Mouse (Mus musculus): ENCODE data around the gene Dmwd. TPM values are rescaled to one million over a fixed set of nuclear protein-coding genes. Genes with fewer than 3 reads are reported as not detected.

The Dmwd gene
- polyA plus RNA-seq, 1 experiment from 2014 or later, result 20.2 TPM

DNA sequence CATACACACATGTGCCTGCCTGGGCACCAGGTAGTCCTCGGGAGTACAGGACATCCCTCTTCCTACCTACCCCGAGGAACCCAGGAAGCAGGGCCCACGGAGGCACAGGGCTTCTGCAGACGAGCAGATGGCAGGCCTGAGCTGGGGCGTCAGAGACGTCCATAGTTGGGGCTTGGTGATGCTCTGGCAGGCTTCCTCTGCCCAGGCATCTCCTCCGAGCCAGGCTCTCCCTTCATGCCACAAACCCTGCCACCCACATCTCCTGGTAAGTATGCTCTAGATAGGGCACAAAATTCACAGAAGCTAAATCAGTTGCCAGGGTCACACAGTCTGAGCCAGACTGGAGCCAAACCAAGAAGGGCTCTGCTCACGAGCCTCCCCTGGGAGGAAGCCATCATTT, 25.9 kb upstream of the Dmwd start:
- no peaks in the 10 kb centered on the region for H3K9me3 ChIP-seq (ENCODE audit: control insufficient read depth, low read length)
- H3K36me3 ChIP-seq (ENCODE audit: control insufficient read depth, insufficient read depth, low read length), result peaks cover 89% of the 10 kb centered on the region
- H3K4me1 ChIP-seq (ENCODE audit: control insufficient read depth, insufficient read depth, low read length), result no peaks in the 10 kb centered on the region
- H3K27ac ChIP-seq (replicated peaks; ENCODE audit: low read depth, low read length), result no peak overlapping the region
- ATAC-seq (ENCODE audit: low read depth) (no peak), DNase-seq (ENCODE audit: low spot score) (no peak)
- no peak overlapping the region for H3K4me2 ChIP-seq (ENCODE audit: low read depth, low read length)
- WGBS, result 83% methylated on average over 8 of the region's 8 CpGs
- H3K4me3 ChIP-seq (ENCODE audit: low read depth, low read length), result no peak overlapping the region
- H3K27me3 ChIP-seq (replicated peaks; ENCODE audit: control insufficient read depth, insufficient read depth, low read length), result no peaks in the 10 kb centered on the region
- no peak overlapping the region for H3K9ac ChIP-seq (ENCODE audit: low read depth, low read length)

- DNase-seq (ENCODE audit: low spot score) (no peak), ATAC-seq (ENCODE audit: low read depth) (no peak)
- H3K4me3 ChIP-seq (ENCODE audit: low read depth, low read length), result no peak overlapping the region
- no peaks in the 10 kb centered on the region for H3K27me3 ChIP-seq (replicated peaks; ENCODE audit: control insufficient read depth, insufficient read depth, low read length)
- no peaks in the 10 kb centered on the region for H3K9me3 ChIP-seq (ENCODE audit: control insufficient read depth, low read length)
- no peaks in the 10 kb centered on the region for H3K4me1 ChIP-seq (ENCODE audit: control insufficient read depth, insufficient read depth, low read length)
- H3K27ac ChIP-seq (replicated peaks; ENCODE audit: low read depth, low read length), result no peak overlapping the region
- no peak overlapping the region for H3K9ac ChIP-seq (ENCODE audit: low read depth, low read length)
- no peak overlapping the region for H3K4me2 ChIP-seq (ENCODE audit: low read depth, low read length)
- peaks cover 79% of the 10 kb centered on the region for H3K36me3 ChIP-seq (ENCODE audit: control insufficient read depth, insufficient read depth, low read length)
- 57% methylated on average over 4 of the region's 4 CpGs for WGBS
Measured at GRCm38 (mm10) chr7:19051161-19051560, 24.9 kb upstream of the Dmwd start.

- H3K4me1 ChIP-seq (ENCODE audit: control insufficient read depth, insufficient read depth, low read length), result no peaks in the 10 kb centered on the region
- no peaks in the 10 kb centered on the region for H3K9me3 ChIP-seq (ENCODE audit: control insufficient read depth, low read length)
- peaks cover 65% of the 10 kb centered on the region for H3K36me3 ChIP-seq (ENCODE audit: control insufficient read depth, insufficient read depth, low read length)
- H3K27me3 ChIP-seq (replicated peaks; ENCODE audit: control insufficient read depth, insufficient read depth, low read length), result no peaks in the 10 kb centered on the region
- H3K27ac ChIP-seq (replicated peaks; ENCODE audit: low read depth, low read length), result no peak overlapping the region
- no peak for DNase-seq (ENCODE audit: low spot score)
- WGBS, result 90% methylated on average over 15 of the region's 15 CpGs
- H3K4me3 ChIP-seq (ENCODE audit: low read depth, low read length), result no peak overlapping the region
- no peak for ATAC-seq (ENCODE audit: low read depth)
- no peak overlapping the region for H3K4me2 ChIP-seq (ENCODE audit: low read depth, low read length)
- no peak overlapping the region for H3K9ac ChIP-seq (ENCODE audit: low read depth, low read length)
Measured at GRCm38 (mm10) chr7:19052345-19053135, 23.5 kb upstream of the Dmwd start.

DNA sequence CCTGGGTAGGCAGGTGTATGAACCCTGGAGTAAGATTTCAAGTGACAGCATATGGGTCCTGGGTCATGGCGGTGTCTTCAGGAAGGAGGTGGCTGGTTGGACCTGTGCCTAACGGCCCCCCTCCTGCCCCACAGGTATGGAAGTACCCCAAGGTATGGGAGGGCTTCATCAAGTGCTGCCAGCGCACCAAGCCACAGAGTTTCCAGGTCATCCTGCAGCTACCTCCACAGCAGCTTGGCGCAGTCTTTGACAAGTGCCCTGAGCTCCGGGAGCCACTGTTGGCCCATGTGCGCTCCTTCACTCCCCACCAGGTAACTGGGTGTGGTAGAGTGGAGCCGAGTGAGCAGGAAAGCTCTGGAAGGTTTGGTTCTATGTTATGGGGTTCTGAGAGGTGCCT, 22.9 kb upstream of the Dmwd start:
- no peaks in the 10 kb centered on the region for H3K9me3 ChIP-seq (ENCODE audit: control insufficient read depth, low read length)
- no peak overlapping the region for H3K4me2 ChIP-seq (ENCODE audit: low read depth, low read length)
- H3K27me3 ChIP-seq (replicated peaks; ENCODE audit: control insufficient read depth, insufficient read depth, low read length), result no peaks in the 10 kb centered on the region
- peaks cover 59% of the 10 kb centered on the region for H3K36me3 ChIP-seq (ENCODE audit: control insufficient read depth, insufficient read depth, low read length)
- H3K4me1 ChIP-seq (ENCODE audit: control insufficient read depth, insufficient read depth, low read length), result no peaks in the 10 kb centered on the region
- ATAC-seq (ENCODE audit: low read depth) (no peak), DNase-seq (ENCODE audit: low spot score) (no peak)
- WGBS, result 91% methylated on average over 7 of the region's 7 CpGs
- no peak overlapping the region for H3K4me3 ChIP-seq (ENCODE audit: low read depth, low read length)
- H3K9ac ChIP-seq (ENCODE audit: low read depth, low read length), result no peak overlapping the region
- H3K27ac ChIP-seq (replicated peaks; ENCODE audit: low read depth, low read length), result no peak overlapping the region

DNA sequence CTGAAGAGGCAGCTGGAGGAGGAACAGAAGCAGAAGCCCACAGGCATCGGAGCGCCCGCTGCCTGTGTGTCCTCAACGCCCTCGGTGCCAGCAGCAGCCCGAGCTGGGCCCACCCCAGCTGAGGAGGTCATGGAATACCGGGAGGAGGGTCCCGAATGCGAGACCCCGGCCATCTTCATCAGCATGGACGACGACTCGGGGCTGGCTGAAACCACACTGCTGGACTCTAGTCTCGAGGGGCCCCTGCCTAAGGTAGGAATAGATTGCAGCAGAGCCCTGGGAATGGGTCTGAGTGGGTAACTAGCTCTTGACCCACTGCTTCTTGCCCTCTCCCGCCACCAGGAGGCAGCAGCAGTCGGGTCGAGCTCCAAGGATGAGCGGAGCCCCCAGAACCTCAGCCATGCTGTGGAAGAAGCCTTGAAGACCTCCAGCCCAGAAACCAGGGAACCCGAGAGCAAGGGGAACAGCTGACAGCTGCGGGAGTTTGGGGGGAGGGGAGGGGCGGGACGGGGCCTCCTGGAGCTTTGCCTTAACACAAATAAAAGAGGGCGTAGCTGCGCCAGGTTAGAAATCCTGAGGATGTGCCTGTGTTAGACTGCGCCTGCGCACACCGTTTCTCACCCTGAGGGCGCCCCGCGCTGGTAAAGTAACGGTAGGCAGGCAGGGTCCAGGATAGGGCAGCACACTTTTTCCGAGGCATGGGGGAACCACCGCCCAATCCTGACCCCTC, 21.8 kb upstream of the Dmwd start, which contains the start of gene Rsph6a:
Rsph6a (plus strand) TSS at position 644 of the 730 bp plus-strand sequence.
- peak; percentile 73 for ATAC-seq (ENCODE audit: low read depth)
- H3K9ac ChIP-seq (ENCODE audit: low read depth, low read length), result peak within 1 kb of the TSS; percentile 34; the same call in 1 of the 2 replicates

DNA sequence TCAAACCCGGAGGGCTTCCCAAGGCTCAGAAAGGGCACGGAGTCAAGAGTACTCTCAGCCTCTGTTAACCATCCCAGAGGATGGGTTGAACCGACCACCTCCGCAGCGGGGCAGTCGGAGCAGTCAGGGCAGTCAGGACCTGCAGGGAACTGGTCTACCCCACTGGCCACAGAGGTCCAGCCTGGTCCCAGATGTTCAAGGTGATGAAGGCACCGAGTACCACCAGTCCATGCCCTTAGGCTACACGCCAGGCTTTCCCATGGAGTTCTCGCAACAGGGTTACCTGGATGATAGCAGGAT, 21.3 kb upstream of the Dmwd start:
- Histone ChIP-seq H3K36me3 (ENCODE audit: control insufficient read depth, insufficient read depth, low read length) (peaks cover 43% of the 10 kb centered on the region), H3K27ac (replicated peaks; ENCODE audit: low read depth, low read length) (no peak overlapping the region), H3K4me2 (ENCODE audit: low read depth, low read length) (peak overlapping the region; percentile 40), H3K9ac (ENCODE audit: low read depth, low read length) (0 out of 2 replicates have a peak overlapping the region, but pooled peaks have one; percentile 34), H3K4me1 (ENCODE audit: control insufficient read depth, insufficient read depth, low read length) (no peaks in the 10 kb centered on the region), H3K27me3 (replicated peaks; ENCODE audit: control insufficient read depth, insufficient read depth, low read length) (no peaks in the 10 kb centered on the region), H3K9me3 (ENCODE audit: control insufficient read depth, low read length) (no peaks in the 10 kb centered on the region), H3K4me3 (ENCODE audit: low read depth, low read length) (no peak overlapping the region)
- peak; percentile 15 for ATAC-seq (ENCODE audit: low read depth)
- DNase-seq (ENCODE audit: low spot score), result no peak
- 73% methylated on average over 6 of the region's 9 CpGs for WGBS

More for the DNA sequence above, 21.8 kb upstream of the Dmwd start, which contains the start of gene Rsph6a:
- H3K9me3 ChIP-seq (ENCODE audit: control insufficient read depth, low read length), result no peaks in the 10 kb centered on the region
- no peaks in the 10 kb centered on the region for H3K27me3 ChIP-seq (replicated peaks; ENCODE audit: control insufficient read depth, insufficient read depth, low read length)
- no peak within 1 kb of the TSS; the same call in 1 of the 2 replicates for H3K27ac ChIP-seq (replicated peaks; ENCODE audit: low read depth, low read length)
- no peaks in the 10 kb centered on the region for H3K4me1 ChIP-seq (ENCODE audit: control insufficient read depth, insufficient read depth, low read length)
- 27% methylated on average over 24 of the region's 33 CpGs for WGBS
- H3K4me3 ChIP-seq (ENCODE audit: low read depth, low read length), result no peak within 1 kb of the TSS
- H3K4me2 ChIP-seq (ENCODE audit: low read depth, low read length), result peak within 1 kb of the TSS; percentile 40
- DNase-seq (ENCODE audit: low spot score), result peak; percentile 70
- peaks cover 48% of the 10 kb centered on the region for H3K36me3 ChIP-seq (ENCODE audit: control insufficient read depth, insufficient read depth, low read length)

GRCm38 (mm10) chr7:19055108-19055507, 20.9 kb upstream of the Dmwd start:
- no peak for DNase-seq (ENCODE audit: low spot score)
- Histone ChIP-seq H3K4me1 (ENCODE audit: control insufficient read depth, insufficient read depth, low read length) (no peaks in the 10 kb centered on the region), H3K4me2 (ENCODE audit: low read depth, low read length) (no peak overlapping the region), H3K27me3 (replicated peaks; ENCODE audit: control insufficient read depth, insufficient read depth, low read length) (no peaks in the 10 kb centered on the region), H3K27ac (replicated peaks; ENCODE audit: low read depth, low read length) (no peak overlapping the region), H3K4me3 (ENCODE audit: low read depth, low read length) (no peak overlapping the region), H3K36me3 (ENCODE audit: control insufficient read depth, insufficient read depth, low read length) (peaks cover 39% of the 10 kb centered on the region), H3K9ac (ENCODE audit: low read depth, low read length) (no peak overlapping the region), H3K9me3 (ENCODE audit: control insufficient read depth, low read length) (no peaks in the 10 kb centered on the region)
- no peak for ATAC-seq (ENCODE audit: low read depth)
- WGBS, result 96% methylated on average over 8 of the region's 8 CpGs

- 87% methylated on average over 10 of the region's 10 CpGs for WGBS
- DNase-seq (ENCODE audit: low spot score) (no peak), ATAC-seq (ENCODE audit: low read depth) (no peak)
- Histone ChIP-seq H3K27me3 (replicated peaks; ENCODE audit: control insufficient read depth, insufficient read depth, low read length) (no peaks in the 10 kb centered on the region), H3K4me3 (ENCODE audit: low read depth, low read length) (no peak overlapping the region), H3K27ac (replicated peaks; ENCODE audit: low read depth, low read length) (no peak overlapping the region), H3K9me3 (ENCODE audit: control insufficient read depth, low read length) (no peaks in the 10 kb centered on the region), H3K4me2 (ENCODE audit: low read depth, low read length) (no peak overlapping the region), H3K9ac (ENCODE audit: low read depth, low read length) (no peak overlapping the region), H3K36me3 (ENCODE audit: control insufficient read depth, insufficient read depth, low read length) (peaks cover 16% of the 10 kb centered on the region), H3K4me1 (ENCODE audit: control insufficient read depth, insufficient read depth, low read length) (no peaks in the 10 kb centered on the region)
Measured at GRCm38 (mm10) chr7:19057405-19057804, 18.6 kb upstream of the Dmwd start.
